Mouse (Mus musculus) C2C12 (cell line): ENCODE measurements around the gene Rwdd4a.

Experiments
- CEBPB ChIP-seq: IDR thresholded peaks from one replicate; pipeline ENCODE4 v1.6.1; 2011; ENCODE audit warnings: low read depth, mild to moderate bottlenecking, control low read depth, moderate library complexity
- CTCF ChIP-seq: IDR thresholded peaks from one replicate; pipeline ENCODE4 v1.5.1; 2011; ENCODE audit not compliant: control insufficient read depth, insufficient read depth, insufficient read length
- MAX ChIP-seq: IDR thresholded peaks from one replicate; pipeline ENCODE4 v1.6.1; 2011; ENCODE audit warnings: mild to moderate bottlenecking, control low read depth
- MYOD1 ChIP-seq: IDR thresholded peaks from one replicate; pipeline ENCODE4 v1.6.1; 2011; ENCODE audit warnings: low read depth; ENCODE audit not compliant: control insufficient read depth, insufficient read length
- USF1 ChIP-seq: IDR thresholded peaks from one replicate; pipeline ENCODE4 v1.6.1; 2011; ENCODE audit warnings: low read depth, mild to moderate bottlenecking, control low read depth, moderate library complexity

DNA sequence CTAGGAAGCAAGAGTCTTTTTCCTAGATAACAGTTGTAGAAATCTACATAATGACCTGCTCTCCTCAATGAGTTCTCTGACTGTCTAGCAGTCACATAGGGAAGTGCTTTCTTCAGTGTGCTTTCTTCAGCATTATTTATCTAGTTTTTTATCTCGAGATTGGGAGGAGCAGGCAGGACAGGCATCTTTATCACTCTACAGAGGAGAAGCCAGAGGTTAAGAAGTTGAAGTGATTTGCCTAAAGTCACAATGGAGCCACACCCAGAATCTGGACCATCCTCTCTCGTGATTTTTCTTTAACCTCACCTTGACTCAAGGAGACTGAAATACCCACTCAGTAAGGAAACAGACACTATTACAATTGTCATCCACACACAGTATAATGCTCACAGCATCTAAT is 31.5 kb upstream of the Rwdd4a start:
- TF ChIP-seq CEBPB (no peak), USF1 (no peak), MAX (no peak), CTCF (no peak), MYOD1 (no peak)
